Mouse (Mus musculus): ENCODE measurements around the gene Herpud1. TPM values are rescaled to one million over a fixed set of nuclear protein-coding genes. Genes with fewer than 3 reads are reported as not detected.

Gene Herpud1
- polyA plus RNA-seq, 1 experiment from 2014 or later, result 47.5 TPM

GRCm38 (mm10) chr8:94357220-94357619 is 29.0 kb upstream of the Herpud1 start:
- Histone ChIP-seq H3K36me3 (no peaks in the 10 kb centered on the region), H3K27ac (no peak overlapping the region), H3K9ac (replicated peaks) (no peak overlapping the region), H3K4me1 (replicated peaks) (no peaks in the 10 kb centered on the region), H3K4me2 (no peak overlapping the region), H3K27me3 (no peaks in the 10 kb centered on the region), H3K4me3 (replicated peaks) (no peak overlapping the region), H3K9me3 (no peaks in the 10 kb centered on the region)
- WGBS, result 82% methylated on average over 6 of the region's 6 CpGs
- no peak for ATAC-seq (ENCODE audit: insufficient number of reproducible peaks, insufficient read depth, low FRiP score, low TSS enrichment, low read depth)

- no peaks in the 10 kb centered on the region for H3K36me3 ChIP-seq
- no peaks in the 10 kb centered on the region for H3K27me3 ChIP-seq
- WGBS, result 74% methylated on average over 5 of the region's 5 CpGs
- no peak overlapping the region for H3K4me3 ChIP-seq (replicated peaks)
- no peak overlapping the region for H3K4me2 ChIP-seq
- no peak overlapping the region for H3K27ac ChIP-seq
- H3K9me3 ChIP-seq, result no peaks in the 10 kb centered on the region
- H3K9ac ChIP-seq (replicated peaks), result no peak overlapping the region
- no peak for ATAC-seq (ENCODE audit: insufficient number of reproducible peaks, insufficient read depth, low FRiP score, low TSS enrichment, low read depth)
- peaks cover 7% of the 10 kb centered on the region for H3K4me1 ChIP-seq (replicated peaks)
Measured at GRCm38 (mm10) chr8:94358541-94358940, 27.7 kb upstream of the Herpud1 start.

GRCm38 (mm10) chr8:94361774-94362431 is 24.3 kb upstream of the Herpud1 start:
- no peak overlapping the region for H3K4me2 ChIP-seq
- 83% methylated on average over 6 of the region's 6 CpGs for WGBS
- peaks cover 7% of the 10 kb centered on the region for H3K4me1 ChIP-seq (replicated peaks)
- H3K36me3 ChIP-seq, result no peaks in the 10 kb centered on the region
- no peak overlapping the region for H3K9ac ChIP-seq (replicated peaks)
- H3K27ac ChIP-seq, result no peak overlapping the region
- no peak for ATAC-seq (ENCODE audit: insufficient number of reproducible peaks, insufficient read depth, low FRiP score, low TSS enrichment, low read depth)
- no peaks in the 10 kb centered on the region for H3K27me3 ChIP-seq
- H3K4me3 ChIP-seq (replicated peaks), result no peak overlapping the region
- H3K9me3 ChIP-seq, result no peaks in the 10 kb centered on the region

- Histone ChIP-seq H3K27me3 (no peaks in the 10 kb centered on the region), H3K4me3 (replicated peaks) (no peak overlapping the region), H3K4me1 (replicated peaks) (peaks cover 7% of the 10 kb centered on the region), H3K36me3 (no peaks in the 10 kb centered on the region), H3K27ac (no peak overlapping the region), H3K9ac (replicated peaks) (no peak overlapping the region), H3K9me3 (no peaks in the 10 kb centered on the region), H3K4me2 (no peak overlapping the region)
- no peak for ATAC-seq (ENCODE audit: insufficient number of reproducible peaks, insufficient read depth, low FRiP score, low TSS enrichment, low read depth)
- WGBS, result 82% methylated on average over 7 of the region's 7 CpGs
Measured at GRCm38 (mm10) chr8:94362607-94363239, 23.5 kb upstream of the Herpud1 start.

GRCm38 (mm10) chr8:94363288-94363688 is 22.9 kb upstream of the Herpud1 start:
- Histone ChIP-seq H3K9me3 (no peaks in the 10 kb centered on the region), H3K27ac (no peak overlapping the region), H3K27me3 (no peaks in the 10 kb centered on the region), H3K36me3 (no peaks in the 10 kb centered on the region), H3K4me3 (replicated peaks) (no peak overlapping the region), H3K4me1 (replicated peaks) (peaks cover 7% of the 10 kb centered on the region), H3K4me2 (no peak overlapping the region), H3K9ac (replicated peaks) (no peak overlapping the region)
- WGBS, result 54% methylated on average over 4 of the region's 4 CpGs
- no peak for ATAC-seq (ENCODE audit: insufficient number of reproducible peaks, insufficient read depth, low FRiP score, low TSS enrichment, low read depth)

- Histone ChIP-seq H3K4me2 (no peak overlapping the region), H3K27me3 (no peaks in the 10 kb centered on the region), H3K4me1 (replicated peaks) (peaks cover 7% of the 10 kb centered on the region), H3K9ac (replicated peaks) (no peak overlapping the region), H3K36me3 (no peaks in the 10 kb centered on the region), H3K27ac (no peak overlapping the region), H3K4me3 (replicated peaks) (no peak overlapping the region), H3K9me3 (no peaks in the 10 kb centered on the region)
- ATAC-seq (ENCODE audit: insufficient number of reproducible peaks, insufficient read depth, low FRiP score, low TSS enrichment, low read depth), result no peak
- 81% methylated on average over 2 of the region's 2 CpGs for WGBS
Measured at GRCm38 (mm10) chr8:94363906-94364305, 22.3 kb upstream of the Herpud1 start.

GRCm38 (mm10) chr8:94364686-94365312 is 21.4 kb upstream of the Herpud1 start:
- WGBS, result 89% methylated on average over 6 of the region's 6 CpGs
- no peak overlapping the region for H3K4me3 ChIP-seq (replicated peaks)
- no peaks in the 10 kb centered on the region for H3K36me3 ChIP-seq
- H3K27ac ChIP-seq, result no peak overlapping the region
- no peaks in the 10 kb centered on the region for H3K9me3 ChIP-seq
- no peaks in the 10 kb centered on the region for H3K27me3 ChIP-seq
- H3K9ac ChIP-seq (replicated peaks), result no peak overlapping the region
- ATAC-seq (ENCODE audit: insufficient number of reproducible peaks, insufficient read depth, low FRiP score, low TSS enrichment, low read depth), result no peak
- peaks cover 7% of the 10 kb centered on the region for H3K4me1 ChIP-seq (replicated peaks)
- no peak overlapping the region for H3K4me2 ChIP-seq

- no peak overlapping the region for H3K27ac ChIP-seq
- no peaks in the 10 kb centered on the region for H3K27me3 ChIP-seq
- no peak overlapping the region for H3K4me2 ChIP-seq
- no peak overlapping the region for H3K9ac ChIP-seq (replicated peaks)
- no peaks in the 10 kb centered on the region for H3K36me3 ChIP-seq
- no peak for ATAC-seq (ENCODE audit: insufficient number of reproducible peaks, insufficient read depth, low FRiP score, low TSS enrichment, low read depth)
- H3K4me1 ChIP-seq (replicated peaks), result peaks cover 11% of the 10 kb centered on the region
- WGBS, result 89% methylated on average over 9 of the region's 9 CpGs
- no peak overlapping the region for H3K4me3 ChIP-seq (replicated peaks)
- no peaks in the 10 kb centered on the region for H3K9me3 ChIP-seq
Measured at GRCm38 (mm10) chr8:94365410-94365981, 20.7 kb upstream of the Herpud1 start.

GRCm38 (mm10) chr8:94370839-94371238 is 15.4 kb upstream of the Herpud1 start:
- ATAC-seq (ENCODE audit: insufficient number of reproducible peaks, insufficient read depth, low FRiP score, low TSS enrichment, low read depth), result no peak
- H3K9me3 ChIP-seq, result no peaks in the 10 kb centered on the region
- H3K27me3 ChIP-seq, result no peaks in the 10 kb centered on the region
- H3K9ac ChIP-seq (replicated peaks), result no peak overlapping the region
- H3K27ac ChIP-seq, result no peak overlapping the region; the same call in 1 of the 2 replicates
- no peak overlapping the region for H3K4me3 ChIP-seq (replicated peaks)
- 82% methylated on average over 5 of the region's 5 CpGs for WGBS
- H3K4me1 ChIP-seq (replicated peaks), result peaks cover 7% of the 10 kb centered on the region; the same call in 1 of the 2 replicates
- no peaks in the 10 kb centered on the region for H3K36me3 ChIP-seq
- H3K4me2 ChIP-seq, result no peak overlapping the region

GRCm38 (mm10) chr8:94372955-94373599 is 13.2 kb upstream of the Herpud1 start:
- Histone ChIP-seq H3K4me2 (no peak overlapping the region), H3K27ac (no peak overlapping the region), H3K9ac (replicated peaks) (no peak overlapping the region), H3K4me3 (replicated peaks) (no peak overlapping the region), H3K36me3 (no peaks in the 10 kb centered on the region), H3K9me3 (no peaks in the 10 kb centered on the region), H3K4me1 (replicated peaks) (peaks cover 14% of the 10 kb centered on the region), H3K27me3 (no peaks in the 10 kb centered on the region)
- WGBS, result 76% methylated on average over 6 of the region's 6 CpGs
- ATAC-seq (ENCODE audit: insufficient number of reproducible peaks, insufficient read depth, low FRiP score, low TSS enrichment, low read depth), result no peak

GRCm38 (mm10) chr8:94375551-94375991 is 10.7 kb upstream of the Herpud1 start:
- no peaks in the 10 kb centered on the region for H3K27me3 ChIP-seq
- H3K4me3 ChIP-seq (replicated peaks), result no peak overlapping the region
- H3K27ac ChIP-seq, result no peak overlapping the region
- H3K9ac ChIP-seq (replicated peaks), result no peak overlapping the region
- H3K4me2 ChIP-seq, result no peak overlapping the region
- no peaks in the 10 kb centered on the region for H3K9me3 ChIP-seq
- no peaks in the 10 kb centered on the region for H3K36me3 ChIP-seq
- 34% methylated on average over 3 of the region's 3 CpGs for whole genome bisulfite sequencing
- ATAC-seq (ENCODE audit: insufficient number of reproducible peaks, insufficient read depth, low FRiP score, low TSS enrichment, low read depth), result no peak
- H3K4me1 ChIP-seq (replicated peaks), result peaks cover 11% of the 10 kb centered on the region

Measured in limb, embryonic 12.5 days (tissue).